Mouse (Mus musculus) CH12.LX (cell line): ENCODE results near the gene Tmem59l. TPM values are rescaled to one million over a fixed set of nuclear protein-coding genes. Genes with fewer than 3 reads are reported as not detected.

Experiments
- DNase-seq: peaks from one replicate; pipeline ENCODE4 v3.0.0-alpha.2; 2013; ENCODE audit errors: extremely low read depth
- H3K27ac ChIP-seq: 2 replicates; pipeline ENCODE4 v1.5.1; 2012; ENCODE audit warnings: low read depth, mild to moderate bottlenecking, control low read depth, moderate library complexity; ENCODE audit not compliant: insufficient read depth
- H3K27me3 ChIP-seq: replicated peaks from 2 replicates; pipeline ENCODE3; 2012; ENCODE audit warnings: inconsistent platforms
- H3K36me3 ChIP-seq, 2 experiments: replicated peaks in 1 of 2; 2 replicates each; pipeline versions ENCODE3 to v1.6.1; 2012; ENCODE audit warnings: inconsistent platforms in 1 of 2, low read length in 1 of 2, mild to moderate bottlenecking in 1 of 2, mixed read lengths in 1 of 2, moderate library complexity in 1 of 2; ENCODE audit not compliant: control insufficient read depth in 1 of 2, insufficient read depth in 1 of 2
- H3K4me1 ChIP-seq, 2 experiments: 2 replicates each; pipeline ENCODE4 v1.6.1; 2012; ENCODE audit warnings: inconsistent platforms in 1 of 2, moderate library complexity in 1 of 2; ENCODE audit not compliant: insufficient read depth in 2 of 2, control insufficient read depth in 1 of 2
- H3K4me2 ChIP-seq: 2 replicates; pipeline ENCODE4 v1.6.1; 2012; ENCODE audit warnings: low read depth, mild to moderate bottlenecking, control low read depth; ENCODE audit not compliant: poor library complexity, insufficient read depth, severe bottlenecking
- H3K4me3 ChIP-seq, 3 experiments: fragments of 150-350 bp in 1 of 3; sonication (generic) in 1 of 3; replicated peaks in 1 of 3; 2 replicates each; pipeline versions ENCODE3 to v1.5.1; 2011 to 2012; ENCODE audit warnings: low read depth in 2 of 3, low read length in 2 of 3, mild to moderate bottlenecking in 2 of 3, moderate library complexity in 2 of 3, control low read depth in 1 of 3, improper control_type of control experiment in 1 of 3, inconsistent platforms in 1 of 3, mixed read lengths in 1 of 3; ENCODE audit not compliant: poor library complexity in 1 of 3
- H3K79me2 ChIP-seq: replicated peaks from 2 replicates; pipeline ENCODE4 v1.6.1; 2012; ENCODE audit warnings: mild to moderate bottlenecking, moderate library complexity; ENCODE audit not compliant: control insufficient read depth, poor library complexity, insufficient read depth, severe bottlenecking; ENCODE audit errors: extremely low read depth
- H3K9ac ChIP-seq: 2 replicates; pipeline ENCODE4 v1.6.1; 2012; ENCODE audit warnings: low read depth, mild to moderate bottlenecking, control low read depth, moderate library complexity; ENCODE audit not compliant: insufficient read depth
- H3K9me3 ChIP-seq: replicated peaks from 2 replicates; pipeline ENCODE3; 2012; ENCODE audit warnings: low read length, inconsistent platforms, mixed read lengths
- BHLHE40 ChIP-seq: IDR thresholded peaks from 2 replicates; pipeline ENCODE4 v1.6.1; 2011; ENCODE audit warnings: mild to moderate bottlenecking, low read depth, low read length, improper control_type of control experiment
- CHD2 ChIP-seq: IDR thresholded peaks from 2 replicates; pipeline ENCODE4 v1.6.1; 2011; ENCODE audit warnings: low read length, improper control_type of control experiment
- CTCF ChIP-seq, 2 experiments: IDR thresholded peaks in 1 of 2; conservative IDR thresholded peaks in 1 of 2; 2 replicates each; pipeline ENCODE4 v1.5.1; 2011 to 2012; ENCODE audit warnings: low read depth in 2 of 2, low read length in 2 of 2, improper control_type of control experiment in 1 of 2, inconsistent platforms in 1 of 2, mild to moderate bottlenecking in 1 of 2, moderate library complexity in 1 of 2
- E2F4 ChIP-seq: IDR thresholded peaks from 2 replicates; pipeline ENCODE4 v1.6.1; 2011; ENCODE audit warnings: low read depth, low read length, improper control_type of control experiment; ENCODE audit not compliant: insufficient replicate concordance
- ELF1 ChIP-seq: IDR thresholded peaks from 2 replicates; pipeline ENCODE4 v1.6.1; 2014; ENCODE audit warnings: low read depth, mild to moderate bottlenecking, inconsistent platforms, low read length, improper control_type of control experiment
- EP300 ChIP-seq: IDR thresholded peaks from 2 replicates; pipeline ENCODE4 v1.6.1; 2011; ENCODE audit warnings: low read length, improper control_type of control experiment
- ETS1 ChIP-seq: conservative IDR thresholded peaks from 2 replicates; pipeline ENCODE4 v1.6.1; 2012; ENCODE audit warnings: low read depth, mild to moderate bottlenecking, inconsistent platforms, low read length, improper control_type of control experiment, moderate library complexity
- HCFC1 ChIP-seq: IDR thresholded peaks from 2 replicates; pipeline ENCODE4 v1.6.1; 2012; ENCODE audit warnings: low read depth, mild to moderate bottlenecking, inconsistent platforms, low read length, improper control_type of control experiment
- KAT2A ChIP-seq: IDR thresholded peaks from 2 replicates; pipeline ENCODE4 v1.6.1; 2012; ENCODE audit warnings: low read length, improper control_type of control experiment, inconsistent platforms; ENCODE audit not compliant: insufficient replicate concordance
- MAX ChIP-seq: IDR thresholded peaks from 2 replicates; pipeline ENCODE4 v1.6.1; 2011; ENCODE audit warnings: low read length, improper control_type of control experiment
- MXI1 ChIP-seq: IDR thresholded peaks from 2 replicates; pipeline ENCODE4 v1.6.1; 2011; ENCODE audit warnings: mild to moderate bottlenecking, low read depth, low read length, improper control_type of control experiment
- MYC ChIP-seq: IDR thresholded peaks from 2 replicates; pipeline ENCODE4 v1.6.1; 2011; ENCODE audit warnings: low read depth, mild to moderate bottlenecking, improper control_type of control experiment, low read length
- NRF1 ChIP-seq: IDR thresholded peaks from 2 replicates; pipeline ENCODE4 v1.6.1; 2014; ENCODE audit warnings: low read depth, mild to moderate bottlenecking, inconsistent platforms, low read length, improper control_type of control experiment, moderate library complexity
- PAX5 ChIP-seq: IDR thresholded peaks from 2 replicates; pipeline ENCODE4 v1.6.1; 2012; ENCODE audit warnings: low read length, inconsistent platforms, mixed read lengths
- POLR2A ChIP-seq: IDR thresholded peaks from 2 replicates; pipeline ENCODE4 v1.6.1; 2011; ENCODE audit warnings: low read depth, mild to moderate bottlenecking, improper control_type of control experiment, low read length
- RAD21 ChIP-seq: IDR thresholded peaks from 2 replicates; pipeline ENCODE4 v1.6.1; 2011; ENCODE audit warnings: low read depth, mild to moderate bottlenecking, low read length, improper control_type of control experiment, moderate library complexity
- SIN3A ChIP-seq: IDR thresholded peaks from 2 replicates; pipeline ENCODE4 v1.6.1; 2012; ENCODE audit warnings: low read length, improper control_type of control experiment, inconsistent platforms
- TBP ChIP-seq: conservative IDR thresholded peaks from 2 replicates; pipeline ENCODE4 v1.6.1; 2011; ENCODE audit warnings: low read depth, low read length, improper control_type of control experiment
- USF2 ChIP-seq: conservative IDR thresholded peaks from 2 replicates; pipeline ENCODE4 v1.6.1; 2011; ENCODE audit warnings: low read depth, low read length, improper control_type of control experiment
- ZMIZ1 ChIP-seq: IDR thresholded peaks from 2 replicates; pipeline ENCODE4 v1.6.1; 2012; ENCODE audit warnings: low read depth, mild to moderate bottlenecking, inconsistent platforms, low read length, improper control_type of control experiment
- ZNF384 ChIP-seq: IDR thresholded peaks from 2 replicates; pipeline ENCODE4 v1.6.1; 2012; ENCODE audit warnings: low read depth, low read length, improper control_type of control experiment, inconsistent platforms
- dilution Hi-C: fragments of 300-500 bp; cut with MboI; formaldehyde crosslinking; loops from 2 replicates; pipeline ENCODE4 v1.14.3; 2020; ENCODE audit warnings: low sequenced_read_pairs; ENCODE audit not compliant: extremely low pct_unique_long_range_greater_than_20kb, extremely low pct_ligation_motif_present
- in situ Hi-C: fragments of 300-500 bp; cut with MboI; formaldehyde crosslinking; loops from 3 replicates; pipeline ENCODE4 v1.14.3; 2019; ENCODE audit warnings: low sequenced_read_pairs, low pct_ligation_motif_present, low pct_unique_long_range_greater_than_20kb, mixed read lengths
- polyA plus RNA-seq: library from polyadenylated mRNA; unstranded; fragments of >175 nt; gene quantifications from 2 replicates; pipeline ENCODE4 v1.2.1, GENCODE M21; 2012; ENCODE audit warnings: low read depth; ENCODE audit not compliant: insufficient read length
- total RNA-seq, 2 experiments: library from RNA; depleted of rRNA; stranded (reverse); fragments of 300-350 nt in 1 of 2; fragments of >200 nt in 1 of 2; gene quantifications; 2 replicates each; pipeline ENCODE4 v1.2.3; 2012 to 2014

The Tmem59l gene
- total and polyA plus RNA-seq, 3 experiments = not detected

DNA sequence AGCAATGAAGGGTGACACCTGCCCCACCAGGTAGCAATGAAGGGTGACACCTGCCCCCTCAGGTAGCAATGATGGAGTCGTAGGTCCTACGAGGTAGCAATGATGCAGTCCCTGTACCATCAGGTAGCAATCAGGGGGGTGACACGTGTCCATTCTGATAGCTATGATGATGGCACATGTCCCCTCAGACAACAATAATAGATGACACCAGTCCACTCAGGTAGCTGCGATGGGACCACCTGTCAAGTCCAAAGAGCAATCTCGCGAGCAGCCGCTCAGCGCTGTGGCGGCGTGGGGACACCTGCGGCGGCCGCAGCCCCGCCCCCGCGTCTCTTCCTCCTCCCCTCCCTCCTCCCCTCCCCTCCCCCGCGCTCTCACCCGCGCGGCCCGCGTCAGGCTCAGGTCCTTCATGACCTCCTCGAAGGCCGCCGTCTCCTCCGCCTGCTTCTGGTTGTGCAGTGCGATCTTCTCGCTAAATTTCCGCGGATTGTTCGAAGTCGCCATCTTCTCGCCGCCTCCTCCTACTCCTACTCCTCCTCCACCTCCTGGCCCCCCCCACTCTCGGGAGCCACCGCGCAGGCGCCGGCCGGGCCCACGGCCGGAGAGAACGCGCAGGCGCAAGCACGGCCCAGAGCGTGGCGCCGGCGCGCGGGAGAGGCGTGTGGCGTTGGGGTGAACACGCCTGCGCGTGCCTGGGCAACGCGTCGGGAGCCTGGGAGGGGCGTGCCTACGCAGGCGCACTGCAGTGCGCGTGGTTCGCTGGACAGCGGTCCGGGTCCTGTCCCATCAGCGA, 47.9 kb downstream of the Tmem59l start, which contains the start of gene Crtc1 (continued):
- peak; percentile 99 for TF ChIP-seq NRF1
- TF ChIP-seq MXI1 = peak; percentile 85
- 0 out of 2 replicates have a peak, but pooled peaks have one; percentile 50 for TF ChIP-seq KAT2A
- TF ChIP-seq HCFC1 = no peak; the same call in none of the 2 replicates
- TF ChIP-seq POLR2A = peak; percentile 89
- TF ChIP-seq CTCF (conservative IDR thresholded peaks at IDR 0.05 in 1 of 2, IDR thresholded peaks at IDR 0.05 in 1 of 2; ENCODE audit: low read depth in 2 of 2, low read length in 2 of 2) = no peak
- no peak for TF ChIP-seq TBP
- TF ChIP-seq SIN3A = peak; percentile 67
- no peak for TF ChIP-seq E2F4
- TF ChIP-seq MYC = peak; percentile 57; the same call in 1 of the 2 replicates
- TF ChIP-seq ZNF384 = no peak
- no peak for TF ChIP-seq PAX5
- peak; percentile 96 for TF ChIP-seq CHD2
- TF ChIP-seq BHLHE40 = peak; percentile 88
- peak; percentile 91 for TF ChIP-seq MAX
- TF ChIP-seq USF2 = no peak
- TF ChIP-seq ZMIZ1 = no peak
- TF ChIP-seq EP300 = no peak
- TF ChIP-seq ETS1 = no peak
- TF ChIP-seq ELF1 = 0 out of 2 replicates have a peak, but pooled peaks have one; percentile 6
- TF ChIP-seq RAD21 = no peak

DNA sequence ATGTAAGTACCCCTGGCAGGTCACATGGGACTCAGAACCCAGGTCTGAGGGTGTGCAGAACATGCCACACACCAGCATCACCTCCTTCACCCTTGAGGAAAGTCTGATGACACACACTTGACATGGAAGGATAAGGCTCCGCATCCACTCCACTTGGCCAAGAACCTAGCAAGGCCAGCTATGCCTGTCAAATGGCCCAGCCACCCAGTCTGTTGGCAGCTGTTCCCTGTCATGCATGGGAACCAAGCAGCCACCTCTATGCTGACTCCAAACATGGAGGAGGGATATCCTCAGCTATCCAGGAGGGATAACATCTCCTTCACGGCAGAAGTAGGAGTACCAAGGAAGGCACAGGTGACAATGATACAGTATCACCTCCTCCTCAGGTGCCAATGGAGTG, 48.7 kb downstream of the Tmem59l start:
- no peak overlapping the region for H3K4me2 ChIP-seq
- H3K36me3 ChIP-seq = peaks cover 0 to 13% of the 10 kb centered on the region in 2 experiments
- dilution Hi-C loops = no loop called here
- DNase-seq = no peak
- peaks cover 9 to 12% of the 10 kb centered on the region in 2 experiments for H3K4me1 ChIP-seq
- H3K79me2 ChIP-seq = no peaks in the 10 kb centered on the region
- H3K4me3 ChIP-seq = peak overlapping the region in 1 of 3 experiments; percentile 61
- no peak overlapping the region for H3K9ac ChIP-seq
- no peak for TF ChIP-seq USF2
- TF ChIP-seq, all 38 proteins: peak for 0
- Histone ChIP-seq H3K27me3 (no peaks in the 10 kb centered on the region), H3K9me3 (no peaks in the 10 kb centered on the region), H3K27ac (no peak overlapping the region)
- in situ Hi-C loops = no loop called here
